Mouse (Mus musculus): ENCODE measurements around the gene 4930402F06Rik.

The 4930402F06Rik gene

GRCm38 (mm10) chr2:35397096-35397495 is at the start of gene 4930402F06Rik:
4930402F06Rik (minus strand) TSS chr2:35397175.
- DNase-seq, result no peak

DNA sequence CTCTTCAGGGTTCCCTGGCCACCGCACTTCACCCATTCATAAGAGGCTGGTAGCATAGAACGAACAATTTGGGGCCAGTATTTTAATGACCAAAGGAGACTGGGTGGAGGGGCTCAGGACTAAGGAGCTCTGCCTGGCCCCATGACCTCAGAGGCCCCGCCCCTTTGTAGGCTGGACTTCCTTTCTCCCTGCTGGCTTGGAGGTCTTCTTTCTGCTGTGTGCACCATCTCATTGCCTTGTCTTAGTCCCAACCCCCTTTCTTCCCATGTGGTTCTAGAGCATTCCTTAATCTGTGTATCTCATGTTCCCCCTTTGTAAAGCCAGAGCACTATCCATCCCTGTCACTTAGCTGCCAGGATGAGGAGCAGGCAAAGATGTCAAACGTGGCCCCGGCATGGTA is 49.3 kb upstream of the 4930402F06Rik start:
- no peak for DNase-seq

DNA sequence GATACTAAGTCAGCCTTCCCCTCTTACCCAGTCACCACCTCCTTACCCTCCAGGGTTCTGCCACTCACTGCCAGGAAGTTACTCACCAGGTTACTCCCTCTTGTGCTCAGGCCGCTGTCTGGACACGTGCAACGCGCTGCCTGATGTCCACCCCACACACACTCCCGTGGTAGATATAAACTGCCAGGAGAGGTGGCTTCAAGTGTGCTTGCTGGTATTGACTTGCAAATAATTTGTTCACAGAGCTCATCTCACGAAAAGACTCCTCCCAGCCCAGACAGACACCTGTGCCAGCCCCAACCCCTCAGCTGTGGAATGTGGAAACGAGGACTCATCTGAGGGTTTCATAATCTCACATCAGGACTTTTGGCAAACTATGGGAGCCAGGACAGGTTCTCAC is 48.6 kb upstream of the 4930402F06Rik start:
- DNase-seq, result no peak

DNA sequence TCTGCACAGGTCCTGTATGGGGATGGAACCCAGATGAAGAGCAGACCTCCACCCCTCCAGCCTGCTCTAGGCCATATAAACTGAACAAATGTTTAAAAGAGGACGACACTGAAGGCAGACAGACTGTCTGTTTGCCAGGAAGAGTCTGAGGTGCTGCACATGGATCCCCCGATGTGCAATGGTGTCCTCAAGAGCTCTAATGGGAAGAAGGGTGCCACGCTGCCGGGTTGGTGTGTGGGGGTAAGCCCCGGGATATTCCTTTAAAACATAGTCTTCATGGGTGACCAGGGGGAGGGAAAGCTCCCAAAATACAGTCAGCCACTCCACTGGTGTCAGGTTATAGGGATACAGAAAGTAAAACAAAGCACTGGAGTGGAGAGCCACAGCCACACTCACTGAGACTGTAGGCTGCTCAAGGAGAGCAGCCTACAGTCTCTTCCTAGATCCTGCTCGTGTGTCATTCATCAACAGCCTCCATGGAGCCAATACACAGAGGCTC is 47.8 kb upstream of the 4930402F06Rik start:
- DNase-seq, result no peak

GRCm38 (mm10) chr2:35443981-35444763 is 47.2 kb upstream of the 4930402F06Rik start:
- no peak for DNase-seq

DNA sequence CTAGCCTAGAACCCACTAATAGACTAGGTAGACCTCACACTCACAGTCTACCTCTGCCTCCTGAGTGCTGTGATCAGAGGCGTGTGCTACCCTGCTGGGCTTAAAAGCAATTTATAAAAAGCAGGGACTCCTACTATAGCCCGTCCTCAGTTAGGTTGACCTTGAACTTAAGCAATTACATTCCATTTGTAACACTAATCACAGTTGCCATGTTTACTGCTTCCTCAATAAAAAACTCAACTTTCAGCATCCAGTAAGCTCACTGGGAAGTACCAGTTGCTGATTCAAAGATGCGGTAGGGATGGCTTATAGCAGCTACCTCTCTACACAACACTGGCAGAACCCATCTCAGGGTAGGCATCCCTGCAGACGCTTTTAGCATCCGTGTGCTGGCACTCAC is 46.4 kb upstream of the 4930402F06Rik start:
- DNase-seq, result no peak

DNA sequence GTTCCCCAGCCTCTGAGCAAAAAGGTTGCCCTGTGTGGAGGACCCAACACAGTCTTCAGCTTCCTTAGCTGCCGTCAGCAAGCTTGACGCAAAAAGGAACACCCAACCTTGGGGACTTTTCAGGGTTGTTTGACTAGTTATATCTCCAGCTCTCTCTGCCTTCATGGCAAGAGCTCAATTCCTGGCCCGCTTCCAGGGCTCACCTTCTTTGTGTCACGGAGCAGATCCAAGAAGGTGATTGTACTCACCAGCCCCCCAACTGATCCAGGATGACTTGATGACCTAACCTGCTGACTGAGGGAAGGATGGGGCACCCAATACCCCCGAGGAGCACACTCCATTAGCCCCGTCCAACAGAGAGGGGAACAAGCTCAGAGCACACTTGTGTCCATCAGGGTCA is 45.1 kb upstream of the 4930402F06Rik start:
- no peak for DNase-seq

DNA sequence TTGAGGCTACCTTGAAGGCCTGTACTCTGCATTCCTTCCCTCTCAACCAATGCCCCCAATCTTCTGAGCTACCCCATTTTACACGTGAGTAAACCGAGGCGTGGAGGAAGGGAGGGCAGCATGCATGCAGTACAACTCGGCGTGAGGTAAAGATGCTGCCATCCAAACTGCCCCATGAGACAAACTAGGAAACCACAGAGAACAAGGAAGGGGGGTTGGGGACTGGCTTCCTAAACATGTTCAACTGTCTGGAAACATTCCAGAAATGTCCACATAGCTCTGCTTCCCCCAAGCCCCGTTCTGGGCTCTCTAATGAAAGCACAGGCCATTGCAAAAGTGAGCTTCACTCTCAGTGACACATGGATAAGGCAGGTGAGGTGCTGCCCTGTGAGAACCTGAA is 44.4 kb upstream of the 4930402F06Rik start:
- no peak for DNase-seq

GRCm38 (mm10) chr2:35440480-35440879 is 43.5 kb upstream of the 4930402F06Rik start:
- DNase-seq, result no peak

- DNase-seq, result no peak
These were observed 40.8 kb upstream of the 4930402F06Rik start for GRCm38 (mm10) chr2:35437796-35438195.

DNA sequence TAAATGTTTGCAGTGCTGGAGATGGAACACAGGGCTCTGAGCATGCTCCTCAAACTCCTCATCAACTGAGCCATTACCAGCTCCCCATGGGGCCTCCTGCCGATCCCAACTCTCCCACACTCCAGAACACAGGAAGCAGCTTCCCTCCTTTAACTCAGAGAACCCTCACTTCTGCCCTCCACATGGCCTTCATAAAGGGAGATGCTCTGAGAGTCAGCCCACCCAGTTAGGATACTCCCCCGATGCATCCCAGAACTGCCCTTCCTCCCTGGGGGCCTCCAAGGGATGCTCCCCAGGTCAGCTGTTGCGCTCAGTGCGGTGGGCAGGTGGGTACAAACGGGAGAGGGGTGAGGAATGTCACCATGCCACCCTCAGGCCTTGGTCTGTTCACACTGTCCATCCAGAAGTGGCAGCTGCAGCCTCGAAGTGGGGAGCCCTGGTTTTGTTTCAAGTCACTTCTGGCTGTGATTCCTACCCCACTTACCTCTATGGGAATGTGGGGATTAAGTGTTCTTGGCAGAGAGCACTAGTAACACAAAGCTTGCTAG is 37.7 kb upstream of the 4930402F06Rik start:
- no peak for DNase-seq

DNA sequence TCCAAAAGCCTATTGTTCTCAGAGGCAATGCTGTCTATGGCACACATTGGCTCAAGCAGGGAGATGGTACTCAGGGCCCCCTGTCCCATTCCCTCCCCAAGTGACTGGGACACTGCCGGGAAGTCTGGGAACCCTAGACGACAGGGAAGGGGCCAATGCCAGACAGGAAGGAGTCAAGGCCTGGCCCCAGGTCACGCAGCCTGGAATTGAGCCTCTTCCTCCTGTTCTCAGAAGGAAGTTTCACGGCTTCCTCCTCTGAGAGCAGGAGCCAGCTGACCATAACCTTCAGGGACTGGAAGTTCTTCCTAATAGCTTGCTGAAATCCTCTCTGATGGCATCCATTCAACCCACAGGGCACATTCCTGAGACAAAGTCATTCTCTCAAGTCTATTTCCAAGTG is 36.5 kb upstream of the 4930402F06Rik start:
- no peak for DNase-seq

GRCm38 (mm10) chr2:35432472-35432871 is 35.5 kb upstream of the 4930402F06Rik start:
- no peak for DNase-seq

GRCm38 (mm10) chr2:35432011-35432410 is 35.0 kb upstream of the 4930402F06Rik start:
- DNase-seq, result no peak

- DNase-seq, result no peak
These were observed 33.8 kb upstream of the 4930402F06Rik start for GRCm38 (mm10) chr2:35430806-35431205.

- DNase-seq, result no peak
These were observed 31.8 kb upstream of the 4930402F06Rik start for GRCm38 (mm10) chr2:35428615-35429300.

GRCm38 (mm10) chr2:35427559-35427958 is 30.6 kb upstream of the 4930402F06Rik start:
- DNase-seq, result no peak

DNA sequence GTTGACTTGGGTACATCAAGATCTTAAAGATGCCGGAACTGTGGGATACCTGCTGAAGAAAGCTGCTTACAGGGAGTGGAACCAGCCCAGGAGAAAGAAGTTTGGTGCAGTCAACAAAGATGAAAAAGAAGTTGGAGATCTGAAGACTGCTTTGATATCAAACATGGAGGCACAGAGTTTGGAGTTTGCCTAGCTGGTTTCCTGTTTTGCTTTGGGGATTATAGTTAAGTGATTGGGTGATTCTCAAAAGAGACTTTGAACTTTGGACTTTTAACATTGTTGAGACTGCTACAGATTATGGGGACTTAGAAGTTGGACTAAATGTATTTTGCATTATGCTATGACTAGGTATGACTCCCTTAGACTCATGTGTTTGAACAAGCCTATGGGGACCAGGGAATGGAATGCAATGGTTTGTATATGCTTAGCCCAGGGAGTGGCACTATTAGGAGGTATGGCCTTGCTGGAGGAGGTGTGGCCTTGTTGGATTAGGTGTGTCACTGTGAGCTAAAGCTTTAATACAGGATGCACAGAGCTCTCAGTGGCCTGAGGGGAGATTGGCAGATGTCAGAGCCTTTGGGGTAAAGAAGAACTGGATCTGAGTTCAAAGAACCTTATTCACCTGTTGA is 26.9 kb upstream of the 4930402F06Rik start:
- no peak for DNase-seq

DNA sequence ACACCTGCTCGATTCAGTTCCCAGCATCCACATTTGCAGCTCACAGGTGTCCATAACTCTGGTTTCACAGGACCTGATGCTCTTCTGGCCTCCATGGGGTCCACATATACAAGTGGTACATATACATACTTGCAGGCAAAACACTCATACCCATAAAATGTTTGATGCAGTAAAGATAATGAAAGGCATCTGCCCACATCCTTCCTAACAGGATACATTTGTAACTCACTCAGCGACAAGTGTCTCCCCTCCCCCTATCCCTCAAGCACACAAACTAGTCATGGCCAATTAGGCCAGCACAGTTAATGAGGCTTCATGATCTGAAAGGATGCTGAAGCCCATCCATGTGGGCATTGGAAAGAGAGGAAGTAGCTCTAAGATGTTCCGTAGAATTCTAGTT is 25.4 kb upstream of the 4930402F06Rik start:
- no peak for DNase-seq

GRCm38 (mm10) chr2:35420681-35421080 is 23.7 kb upstream of the 4930402F06Rik start:
- DNase-seq, result no peak

GRCm38 (mm10) chr2:35419671-35420070 is 22.7 kb upstream of the 4930402F06Rik start:
- DNase-seq, result peak; percentile 31

- no peak for DNase-seq
These were observed 22.3 kb upstream of the 4930402F06Rik start for GRCm38 (mm10) chr2:35419243-35419642.

GRCm38 (mm10) chr2:35417231-35417630 is 20.3 kb upstream of the 4930402F06Rik start:
- peak; percentile 21 for DNase-seq

All from liver (tissue).